Mouse (Mus musculus) layer of hippocampus, adult 11-12 months (tissue): Measurements from ENCODE around the gene Poll.
A peak's percentile ranks its signal among the peaks of the same experiment; 100 is the strongest.

Source experiments
- DNase-seq: peaks from one replicate; pipeline ENCODE4 v3.0.0; 2022; ENCODE audit warnings: low spot score

Gene Poll

GRCm38 (mm10) chr19:45560153-45560890, at the start of gene Poll, which contains the start of gene Gm17018:
Gene Poll (minus strand): TSS chr19:45560531.
Gene Gm17018 (plus strand): TSS chr19:45560615.
- DNase-seq: peak; percentile 84

GRCm38 (mm10) chr19:45608648-45609339, 48.5 kb upstream of the Poll start:
- DNase-seq: no peak

DNA sequence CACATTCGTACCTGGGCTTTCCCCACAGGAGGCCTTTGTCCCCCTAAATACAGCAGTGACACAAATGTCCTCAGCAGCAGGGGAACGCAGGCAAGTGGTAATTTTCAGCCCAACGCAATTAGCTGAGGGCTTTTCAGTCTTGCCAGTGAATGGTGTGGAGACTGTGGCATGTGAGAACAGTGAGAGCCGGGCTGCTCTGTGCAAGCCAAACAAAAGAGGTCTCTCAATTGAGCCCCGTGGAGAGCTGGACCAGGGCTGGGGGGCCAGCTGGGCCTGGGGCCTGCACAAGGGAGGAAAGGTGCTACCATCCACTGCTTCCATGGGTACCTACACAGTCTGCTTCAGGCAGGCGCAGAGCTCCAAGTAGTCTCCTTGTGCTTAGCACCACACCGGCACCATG, 47.1 kb upstream of the Poll start:
- no peak for DNase-seq

- DNase-seq: no peak
Observed at GRCm38 (mm10) chr19:45606701-45607100, 46.4 kb upstream of the Poll start.

DNA sequence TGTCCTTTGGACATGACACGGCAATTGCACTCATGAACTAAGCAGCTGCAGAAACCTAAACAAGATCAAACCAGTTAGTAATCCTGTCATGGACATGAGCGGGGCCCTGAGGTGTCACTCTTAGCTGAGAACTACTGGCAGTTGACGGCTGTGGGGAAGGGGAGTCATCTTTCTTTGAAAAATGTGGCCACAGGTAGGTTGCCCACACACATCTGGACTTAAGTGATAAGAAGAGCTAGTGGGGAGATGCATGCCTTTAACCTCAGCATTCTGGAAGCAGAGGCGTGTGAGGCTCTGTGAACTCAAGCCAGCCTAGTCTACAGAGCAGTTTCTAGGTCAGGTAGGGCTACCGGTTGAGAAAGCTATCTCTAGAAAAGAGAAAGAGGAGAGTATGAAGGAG, 42.3 kb upstream of the Poll start:
- no peak for DNase-seq

- no peak for DNase-seq
Observed at GRCm38 (mm10) chr19:45597106-45597505, 36.8 kb upstream of the Poll start.

GRCm38 (mm10) chr19:45596434-45596833, 36.1 kb upstream of the Poll start:
- DNase-seq: no peak

- no peak for DNase-seq
Observed at GRCm38 (mm10) chr19:45596019-45596418, 35.7 kb upstream of the Poll start.

DNA sequence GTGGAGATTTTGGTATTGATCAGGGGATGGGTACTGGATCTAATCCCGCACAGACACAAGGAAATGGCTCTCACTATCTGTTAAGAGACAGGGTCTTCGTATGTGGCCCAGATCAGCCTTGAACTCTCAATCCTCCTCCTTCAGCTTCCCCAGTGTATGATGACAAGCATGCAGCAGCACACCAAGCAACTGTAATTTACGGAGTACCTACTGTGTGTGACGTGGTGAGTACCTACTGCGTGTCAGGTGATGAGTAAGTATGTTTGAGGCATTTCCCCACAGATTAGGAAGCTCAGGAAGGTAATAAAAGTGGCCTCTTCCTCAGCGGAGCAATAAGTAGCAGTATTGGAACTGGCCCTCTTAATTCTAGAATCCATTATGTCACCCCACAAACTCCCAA, 35.1 kb upstream of the Poll start:
- DNase-seq: no peak

- no peak for DNase-seq
Observed at GRCm38 (mm10) chr19:45594079-45594478, 33.7 kb upstream of the Poll start.

DNA sequence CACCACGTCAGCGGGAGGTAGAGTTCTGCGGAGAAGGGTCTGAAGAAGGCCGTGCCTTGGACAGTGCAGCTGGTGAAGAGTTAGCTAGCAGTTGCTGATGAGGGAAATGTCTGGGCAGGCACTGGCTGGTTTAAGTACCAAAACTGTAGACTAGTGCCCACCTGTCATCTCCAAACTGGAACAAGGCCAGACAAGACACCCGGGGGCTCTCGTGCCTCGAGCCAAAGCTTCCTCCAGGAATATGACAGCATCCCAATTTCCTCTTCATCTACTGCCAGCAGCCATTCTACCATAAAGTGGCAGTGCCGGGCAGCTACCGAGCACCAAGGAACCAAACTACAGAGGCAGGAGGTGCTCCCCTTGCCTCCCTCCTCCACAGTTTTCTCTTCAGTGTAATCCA, 32.6 kb upstream of the Poll start:
- DNase-seq: no peak

DNA sequence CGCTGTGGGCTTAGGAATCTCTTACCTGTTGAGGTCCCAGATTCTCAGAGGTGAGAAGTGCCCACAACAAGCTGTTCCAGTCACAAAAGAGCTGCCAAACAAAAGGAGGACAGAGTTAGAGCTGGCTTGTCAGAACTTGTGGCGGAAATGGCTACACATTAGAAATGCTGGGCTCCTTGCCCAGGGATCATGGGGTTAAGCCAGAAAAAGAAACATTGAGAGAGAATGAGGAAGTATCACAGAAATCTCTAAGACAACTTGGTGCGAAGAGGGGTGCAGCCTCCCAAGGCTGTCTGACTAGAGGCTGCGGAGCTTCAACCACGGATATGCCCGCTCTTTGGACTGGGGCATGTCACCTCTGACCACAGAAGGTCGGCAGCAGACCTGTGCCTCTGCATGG, 31.4 kb upstream of the Poll start:
- peak; percentile 67 for DNase-seq

DNA sequence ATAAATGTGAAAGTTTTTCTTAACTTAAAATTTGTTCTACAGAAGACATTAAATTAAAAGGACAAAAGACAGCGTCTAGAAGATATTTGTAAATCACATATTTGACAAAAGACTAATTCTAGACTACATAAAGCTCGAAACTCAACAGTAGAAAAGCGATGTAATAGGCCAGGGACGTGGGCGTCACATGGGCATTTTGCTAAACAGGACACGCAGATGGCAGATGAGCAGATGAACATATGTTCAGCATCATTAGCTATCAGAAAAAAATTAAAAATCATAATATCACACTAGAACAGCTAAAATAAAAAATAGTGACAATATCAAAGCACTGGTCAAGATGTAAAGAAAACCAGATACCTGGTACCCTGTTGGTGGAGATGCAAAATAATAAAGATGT, 29.4 kb upstream of the Poll start:
- no peak for DNase-seq

DNA sequence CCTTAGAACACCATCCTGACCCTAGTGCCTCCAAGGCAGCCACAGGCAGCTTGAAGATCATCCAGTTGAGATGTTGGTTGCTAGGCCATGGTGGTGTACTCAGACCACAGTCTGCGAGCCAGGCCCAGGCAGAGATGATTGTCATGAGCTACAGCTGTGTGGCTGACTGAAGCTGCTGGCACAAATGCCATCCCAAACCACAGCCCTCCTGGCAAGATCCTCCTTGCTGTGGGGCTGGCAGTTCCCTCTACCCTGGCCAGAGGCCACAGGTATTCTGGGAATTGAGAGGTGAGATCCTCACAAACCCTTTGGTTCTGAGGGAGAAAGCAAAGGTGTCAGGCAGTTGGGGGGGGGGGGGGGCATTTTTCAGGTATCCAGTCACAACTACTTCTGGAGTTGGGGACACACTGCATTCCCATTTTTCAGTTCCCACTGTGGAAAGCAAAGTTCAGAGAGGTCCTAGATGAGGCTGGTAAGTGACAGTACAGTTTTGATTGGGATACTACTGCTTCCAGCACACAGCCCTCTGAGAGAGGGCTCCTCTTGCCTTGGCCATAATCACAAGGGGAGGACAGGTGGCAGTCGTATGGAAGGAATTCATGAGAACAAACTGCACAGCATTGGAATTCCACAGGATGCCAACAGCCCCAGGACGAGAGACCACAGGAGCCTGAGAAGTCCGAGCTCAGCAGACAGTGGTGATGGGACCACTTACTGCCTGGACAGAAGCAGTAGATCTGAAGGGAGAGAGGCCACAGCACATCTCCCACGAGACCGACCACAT, 27.4 kb upstream of the Poll start:
- DNase-seq: no peak

DNA sequence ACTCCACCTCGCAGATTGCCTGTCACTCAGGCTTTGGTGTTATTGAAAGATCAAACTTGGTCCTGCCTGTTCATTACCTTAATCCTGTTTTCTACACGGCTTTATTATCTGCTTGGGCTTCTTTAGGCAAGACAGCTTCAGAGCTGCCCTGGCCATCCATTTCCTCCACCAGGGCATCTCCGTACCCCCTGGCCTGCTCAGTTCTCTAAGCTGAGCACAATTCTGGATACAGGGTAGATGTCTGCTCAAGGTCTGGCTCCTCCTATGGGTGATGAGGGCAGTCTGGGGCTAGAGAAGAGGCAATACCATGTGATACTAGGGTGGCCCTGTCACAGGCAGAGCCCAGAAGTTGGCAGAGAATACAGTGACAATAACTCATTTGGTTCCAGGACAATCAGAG, 26.5 kb upstream of the Poll start:
- no peak for DNase-seq

- no peak for DNase-seq
Observed at GRCm38 (mm10) chr19:45584856-45585620, 24.7 kb upstream of the Poll start.

GRCm38 (mm10) chr19:45583136-45583535, 22.8 kb upstream of the Poll start:
- no peak for DNase-seq

- DNase-seq: no peak
Observed at GRCm38 (mm10) chr19:45582161-45582560, 21.8 kb upstream of the Poll start.

- peak; percentile 67 for DNase-seq
Observed at GRCm38 (mm10) chr19:45581257-45581656, 20.9 kb upstream of the Poll start.

- no peak for DNase-seq
Observed at GRCm38 (mm10) chr19:45580235-45580634, 19.9 kb upstream of the Poll start.

- no peak for DNase-seq
Observed at GRCm38 (mm10) chr19:45579416-45579815, 19.1 kb upstream of the Poll start.

DNA sequence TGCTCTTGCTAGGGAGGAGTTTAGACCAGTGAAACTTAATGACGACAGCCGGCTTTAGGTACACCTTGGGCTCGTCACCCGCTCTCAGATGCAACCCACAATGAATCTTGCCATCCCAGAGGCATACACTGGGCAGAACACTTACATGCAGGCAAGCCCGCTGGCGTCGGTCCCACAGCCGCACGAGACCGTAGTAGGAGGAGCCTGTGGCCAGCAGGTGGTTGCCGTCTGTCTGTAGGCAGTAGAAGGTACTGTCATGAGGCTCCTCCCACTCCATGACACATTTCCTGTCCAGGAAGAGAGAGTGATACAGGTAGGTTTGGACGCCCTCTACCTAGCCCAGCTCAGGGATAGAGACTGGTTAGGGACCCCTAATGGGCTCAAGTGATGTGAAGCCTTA, 18.6 kb upstream of the Poll start:
- no peak for DNase-seq
